ENCODE assay signal across 6 mouse cellular contexts in the genomic region with DNA sequence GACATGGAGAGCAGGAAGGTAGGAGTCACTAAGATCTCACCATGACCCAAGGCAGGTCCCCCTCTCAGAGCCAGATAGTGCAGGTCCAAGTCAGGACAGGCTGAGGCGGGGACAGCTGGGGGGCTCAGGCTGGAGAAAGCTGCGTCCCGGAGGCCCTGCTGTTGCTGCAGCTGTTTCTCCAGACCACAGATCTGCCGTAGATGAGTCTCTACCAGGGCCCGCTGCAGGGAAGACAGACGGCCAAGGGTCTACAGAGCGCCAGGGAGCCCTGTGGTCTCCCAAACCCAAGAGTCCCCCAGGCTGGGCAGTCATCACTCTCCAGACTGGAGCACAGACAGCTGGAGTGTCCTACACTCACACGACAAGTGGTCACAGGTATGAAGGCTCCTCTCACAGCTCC. TPM values are rescaled to one million over a fixed set of nuclear protein-coding genes. Genes with fewer than 3 reads are reported as not detected.
"Had no signal": no experiment of that assay in that cellular context is flagged by ENCODE, and none has a peak within 500 bp of the region (broad histone marks: within the 10 kb centered on the region; RNA-seq: fewer than 3 reads in every experiment).

No protein-coding gene starts in this region.

- H3K27ac ChIP-seq: limb, embryonic 13.5 days; liver, embryonic 14.5 days; midbrain, embryonic 12.5 days had no signal

- H3K4me3 ChIP-seq: limb, embryonic 13.5 days; midbrain, embryonic 12.5 days had no signal

- H3K4me2 ChIP-seq: limb, embryonic 13.5 days; midbrain, embryonic 12.5 days had no signal

- H3K9me3 ChIP-seq: limb, embryonic 13.5 days; midbrain, embryonic 12.5 days had no signal

- ATAC-seq: midbrain, embryonic 16.5 days had no signal

- H3K9ac ChIP-seq: liver, embryonic 14.5 days; midbrain, embryonic 12.5 days had no signal

RNA-seq across cellular contexts. Expression of gene Tbx21, which starts 32.2 kb away (rescaled TPM):
- total RNA-seq: left cerebral cortex, postnatal 10 days had no signal
- polyA plus RNA-seq: lung, embryonic 16.5 days had no signal
